Mouse (Mus musculus): ENCODE data around the gene Mis12.

- TF ChIP-seq CTCF (IDR thresholded peaks at IDR 0.05; ENCODE audit: insufficient read depth, low read length) (no peak), POLR2A (IDR thresholded peaks at IDR 0.05; ENCODE audit: borderline replicate concordance, extremely low read depth, low read depth, low read length) (no peak)
Measured at GRCm38 (mm10) chr11:71003611-71004315, 15.6 kb upstream of the Mis12 start.
